Mouse (Mus musculus) limb, embryonic 12.5 days (tissue): Measurements from ENCODE around the gene St13. TPM values are rescaled to one million over a fixed set of nuclear protein-coding genes. Genes with fewer than 3 reads are reported as not detected.
A peak's percentile ranks its signal among the peaks of the same experiment; 100 is the strongest.

Experiments
- ATAC-seq: fragments of 200-750 bp; cut with Nextera tagmentation; 2 replicates; pipeline ENCODE4 v1.8.0; 2017; ENCODE audit warnings: low read depth, moderate TSS enrichment; ENCODE audit not compliant: insufficient number of reproducible peaks, insufficient read depth, low FRiP score, low TSS enrichment
- H3K27ac ChIP-seq: fragments of 300-500 bp; sonication (generic); 2 replicates; pipeline ENCODE4 v1.5.1; 2016; ENCODE audit warnings: mild to moderate bottlenecking, moderate library complexity
- H3K27me3 ChIP-seq: fragments of 300-500 bp; sonication (generic); 2 replicates; pipeline ENCODE4 v1.6.1; 2016; ENCODE audit warnings: mild to moderate bottlenecking, moderate library complexity
- H3K36me3 ChIP-seq: fragments of 300-500 bp; sonication (generic); 2 replicates; pipeline ENCODE4 v1.6.1; 2016; ENCODE audit warnings: mild to moderate bottlenecking, moderate library complexity
- H3K4me1 ChIP-seq: fragments of 300-500 bp; sonication (generic); replicated peaks from 2 replicates; pipeline ENCODE4 v1.6.1; 2016
- H3K4me2 ChIP-seq: fragments of 300-500 bp; sonication (generic); 2 replicates; pipeline ENCODE4 v1.6.1; 2016; ENCODE audit warnings: mild to moderate bottlenecking, moderate library complexity
- H3K4me3 ChIP-seq: fragments of 300-500 bp; sonication (generic); replicated peaks from 2 replicates; pipeline ENCODE4 v1.5.1; 2016; ENCODE audit warnings: mild to moderate bottlenecking
- H3K9ac ChIP-seq: fragments of 300-500 bp; sonication (generic); replicated peaks from 2 replicates; pipeline ENCODE4 v1.6.1; 2016; ENCODE audit warnings: mild to moderate bottlenecking, moderate library complexity
- H3K9me3 ChIP-seq: fragments of 300-500 bp; sonication (generic); 2 replicates; pipeline ENCODE4 v1.6.1; 2016; ENCODE audit warnings: mild to moderate bottlenecking, moderate library complexity
- WGBS: fragments of 180-500 bp; shearing (Covaris S2); methylation state at CpG from one replicate; pipeline ENCODE4 v1.1.7; 2016; 5-methylcytosine and 5-hydroxymethylcytosine counted together
- polyA plus RNA-seq: library from polyadenylated mRNA; unstranded; fragments of >200 nt; fragmentation: Nextera tagmentation; extraction: Ambion mirVana; gene quantifications from 2 replicates; pipeline ENCODE4 v1.2.1, GENCODE M21; 2016

Gene St13
- polyA plus RNA-seq, 1 experiment from 2014 or later = 207 TPM

DNA sequence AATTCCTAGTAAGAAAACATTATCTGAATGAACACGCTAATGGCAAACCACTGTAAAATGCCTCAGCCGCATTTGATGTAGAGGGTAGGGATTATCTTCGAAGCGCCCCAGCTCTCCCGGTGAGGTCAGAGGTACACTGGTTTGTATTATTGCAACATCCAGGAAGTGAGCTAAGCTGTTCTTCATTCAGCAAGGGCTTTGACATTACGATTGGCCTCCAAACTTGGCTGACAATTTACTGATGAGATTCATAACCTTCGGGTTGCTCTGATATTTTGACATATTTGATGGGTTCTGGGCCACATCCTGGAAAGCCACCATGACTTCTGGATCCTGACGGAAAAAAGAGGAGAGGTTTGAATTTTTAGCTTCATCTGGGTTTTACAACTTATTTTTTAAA is 34.6 kb downstream of the St13 start:
- 89% methylated on average over 8 of the region's 8 CpGs for WGBS
- H3K9ac ChIP-seq = no peak overlapping the region
- H3K4me1 ChIP-seq = peaks cover 7% of the 10 kb centered on the region
- H3K36me3 ChIP-seq = peaks cover 75% of the 10 kb centered on the region
- no peak for ATAC-seq
- no peaks in the 10 kb centered on the region for H3K27me3 ChIP-seq
- H3K4me2 ChIP-seq = no peak overlapping the region
- H3K9me3 ChIP-seq = no peaks in the 10 kb centered on the region
- no peak overlapping the region for H3K27ac ChIP-seq
- no peak overlapping the region for H3K4me3 ChIP-seq

DNA sequence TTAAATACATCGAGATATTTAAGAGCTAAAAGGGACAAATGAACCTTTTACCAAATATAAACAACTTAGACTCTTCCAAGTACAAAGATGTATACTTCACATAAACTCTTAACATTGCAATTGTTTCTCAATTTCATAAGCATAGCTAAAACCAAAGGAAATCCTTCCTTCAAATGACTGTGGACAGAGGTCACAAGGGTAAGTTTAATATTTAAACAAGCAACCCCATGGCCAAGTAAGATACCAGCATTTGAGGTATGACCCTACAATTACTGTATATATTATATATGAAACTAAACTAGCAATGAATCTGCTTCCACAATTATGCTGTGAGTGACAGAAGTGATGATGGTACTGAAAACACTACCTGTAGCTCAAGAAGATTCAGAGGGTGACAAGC is 35.6 kb downstream of the St13 start:
- H3K9me3 ChIP-seq = no peaks in the 10 kb centered on the region
- WGBS = 94% methylated on average over 1 of the region's 1 CpGs
- H3K36me3 ChIP-seq = peaks cover 65% of the 10 kb centered on the region
- no peaks in the 10 kb centered on the region for H3K27me3 ChIP-seq
- no peak overlapping the region for H3K27ac ChIP-seq
- H3K4me2 ChIP-seq = no peak overlapping the region
- H3K4me1 ChIP-seq = peaks cover 17% of the 10 kb centered on the region
- no peak overlapping the region for H3K4me3 ChIP-seq
- H3K9ac ChIP-seq = no peak overlapping the region
- no peak for ATAC-seq

DNA sequence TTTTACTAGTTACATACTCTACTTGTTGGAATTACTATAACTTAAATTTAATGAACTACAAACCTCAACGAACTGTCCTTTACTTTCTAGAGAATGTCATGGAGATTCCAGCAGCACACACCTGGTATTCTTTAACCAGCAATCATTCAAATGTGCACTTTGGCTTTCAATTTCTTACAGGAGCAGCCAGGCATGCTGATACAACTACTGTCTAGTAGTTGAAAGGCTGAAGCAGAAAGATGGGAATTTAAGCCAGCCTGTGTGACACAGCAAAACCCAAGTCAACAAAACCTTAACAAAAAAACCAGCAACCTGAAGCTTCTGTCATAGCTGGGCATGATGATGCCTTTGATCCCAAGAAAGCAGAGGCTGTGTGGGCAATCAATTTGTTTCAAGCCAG is 37.4 kb downstream of the St13 start:
- no peak overlapping the region for H3K4me3 ChIP-seq
- no peaks in the 10 kb centered on the region for H3K27me3 ChIP-seq
- no peak overlapping the region for H3K4me2 ChIP-seq
- no peak for ATAC-seq
- WGBS = 63% methylated on average over 1 of the region's 1 CpGs
- H3K36me3 ChIP-seq = peaks cover 48% of the 10 kb centered on the region
- no peaks in the 10 kb centered on the region for H3K9me3 ChIP-seq
- no peak overlapping the region for H3K27ac ChIP-seq
- H3K4me1 ChIP-seq = peaks cover 17% of the 10 kb centered on the region
- no peak overlapping the region for H3K9ac ChIP-seq

DNA sequence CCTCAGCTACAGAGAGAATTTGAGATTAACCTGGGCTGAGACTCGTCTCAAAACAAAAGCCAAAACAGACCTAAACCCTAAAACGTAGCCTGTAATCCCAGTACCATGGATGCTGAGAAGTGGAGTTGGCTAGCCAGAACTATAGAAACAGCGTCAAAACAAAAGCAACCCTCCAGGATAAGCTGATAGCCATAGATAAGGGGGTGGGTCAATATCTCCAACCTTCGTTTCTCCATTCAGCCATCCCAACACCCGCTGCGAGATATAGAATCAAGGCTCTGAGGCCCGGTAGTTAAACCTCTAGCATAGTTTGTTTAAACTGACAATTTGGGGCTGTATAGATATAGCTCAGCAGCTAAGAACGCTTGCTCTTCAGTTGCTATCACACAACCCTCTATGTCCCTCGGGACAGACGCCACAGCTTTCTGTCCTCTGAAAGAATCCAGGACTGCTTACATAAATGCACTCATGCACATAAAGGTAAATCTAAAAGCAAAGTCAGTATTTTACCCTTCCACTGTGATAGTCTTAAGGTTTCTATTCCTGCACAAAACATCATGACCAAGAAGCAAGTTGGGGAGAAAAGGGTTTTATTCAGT is 38.4 kb downstream of the St13 start:
- H3K4me2 ChIP-seq = peak overlapping the region; percentile 80
- 0 out of 2 replicates have a peak overlapping the region, but pooled peaks have one; percentile 18 for H3K9ac ChIP-seq
- H3K27me3 ChIP-seq = no peaks in the 10 kb centered on the region
- no peak for ATAC-seq
- peaks cover 38% of the 10 kb centered on the region for H3K36me3 ChIP-seq
- H3K27ac ChIP-seq = peak overlapping the region; percentile 87
- peak overlapping the region; percentile 62; the same call in 1 of the 2 replicates for H3K4me3 ChIP-seq
- no peaks in the 10 kb centered on the region for H3K9me3 ChIP-seq
- WGBS = 42% methylated on average over 10 of the region's 10 CpGs
- H3K4me1 ChIP-seq = peaks cover 23% of the 10 kb centered on the region

DNA sequence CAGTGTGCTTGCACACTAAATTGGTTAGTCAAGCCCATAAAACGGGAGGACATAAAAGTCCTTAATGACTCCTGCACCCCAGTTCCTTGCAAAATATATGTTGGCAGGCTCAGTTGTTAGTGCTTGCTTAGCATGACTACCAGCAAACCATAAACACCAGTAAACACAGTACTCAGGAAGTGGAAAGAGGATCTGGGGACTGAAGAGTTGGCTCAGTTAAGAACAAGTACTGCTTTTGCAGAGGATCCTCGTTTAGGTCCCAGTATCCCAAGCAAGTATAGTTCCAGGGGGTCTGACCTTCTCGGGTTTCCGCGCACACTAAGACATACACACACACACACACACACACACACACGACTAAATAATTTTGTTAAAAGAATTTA is 38.9 kb downstream of the St13 start:
- peaks cover 33% of the 10 kb centered on the region for H3K36me3 ChIP-seq
- no peaks in the 10 kb centered on the region for H3K27me3 ChIP-seq
- 37% methylated on average over 6 of the region's 6 CpGs for WGBS
- ATAC-seq = no peak; the same call in 1 of the 2 replicates
- peak overlapping the region; percentile 80 for H3K4me2 ChIP-seq
- H3K9me3 ChIP-seq = no peaks in the 10 kb centered on the region
- H3K4me1 ChIP-seq = peaks cover 23% of the 10 kb centered on the region
- H3K9ac ChIP-seq = peak overlapping the region; percentile 18; the same call in 1 of the 2 replicates
- H3K27ac ChIP-seq = peak overlapping the region; percentile 87
- peak overlapping the region; percentile 62 for H3K4me3 ChIP-seq

DNA sequence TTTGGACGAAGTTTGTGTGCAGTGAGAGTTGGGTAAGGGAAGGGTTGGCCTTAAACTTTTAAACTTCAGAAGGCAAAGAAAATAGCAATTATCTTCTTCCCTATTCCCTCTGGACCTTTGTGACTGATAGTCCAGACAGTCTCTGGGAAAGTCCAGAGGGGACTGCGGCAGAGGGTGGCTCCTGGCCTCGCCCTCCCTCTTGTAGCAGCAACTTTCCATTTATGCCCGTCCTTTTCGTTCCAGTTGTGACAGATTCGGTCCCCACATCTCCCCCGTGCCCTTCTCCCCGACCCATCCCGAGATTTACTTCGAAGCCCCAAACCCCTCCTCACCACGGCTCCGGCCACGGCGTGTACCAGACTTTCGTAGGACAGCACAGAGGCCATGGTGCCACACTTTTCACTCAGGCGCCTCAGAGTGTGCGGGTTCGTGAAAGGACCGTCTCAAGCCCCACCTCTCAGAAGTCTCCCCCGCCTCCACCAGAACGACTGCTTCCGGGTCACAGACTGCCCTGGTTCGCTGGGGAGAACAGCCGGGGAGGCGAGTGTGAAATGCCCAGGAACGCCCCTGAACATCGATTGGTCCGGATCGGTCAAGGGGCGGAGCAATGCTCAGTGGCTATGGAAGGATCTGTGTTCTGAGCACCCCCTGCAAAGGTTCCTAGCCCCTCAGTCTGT is 39.4 kb downstream of the St13 start, which contains the start of gene Slc25a17:
Slc25a17 (minus strand) TSS at position 468 of the 677 bp plus-strand sequence.
- H3K9me3 ChIP-seq = no peaks in the 10 kb centered on the region
- peak within 1 kb of the TSS; percentile 87 for H3K27ac ChIP-seq
- peak; percentile 99 for ATAC-seq
- H3K4me1 ChIP-seq = peaks cover 23% of the 10 kb centered on the region
- H3K9ac ChIP-seq = peak within 1 kb of the TSS; percentile 71
- H3K27me3 ChIP-seq = no peaks in the 10 kb centered on the region
- H3K4me2 ChIP-seq = peak within 1 kb of the TSS; percentile 80
- peaks cover 29% of the 10 kb centered on the region for H3K36me3 ChIP-seq
- under 1% methylated on average over 30 of the region's 30 CpGs for WGBS
- peak within 1 kb of the TSS; percentile 62 for H3K4me3 ChIP-seq

DNA sequence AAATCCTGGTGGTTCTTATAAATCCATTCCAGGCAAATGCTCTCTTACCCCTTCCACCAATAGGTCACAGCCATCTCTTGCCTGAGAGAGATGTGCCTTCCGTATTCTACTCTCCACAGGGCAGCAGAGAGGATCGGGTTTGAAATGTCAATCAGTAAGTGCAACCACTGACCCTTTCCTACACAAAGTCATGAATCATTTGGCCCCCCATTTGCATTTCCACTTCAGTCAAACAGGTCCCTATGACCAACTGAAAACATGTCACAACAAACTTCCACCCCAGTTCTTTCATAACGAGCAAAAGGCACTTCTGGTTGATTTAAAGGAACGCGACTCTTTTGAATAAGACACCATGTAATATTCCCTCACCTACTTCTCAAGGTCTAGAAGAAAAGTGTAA is 40.5 kb downstream of the St13 start:
- Histone ChIP-seq H3K4me2 (peak overlapping the region; percentile 80), H3K4me1 (peaks cover 23% of the 10 kb centered on the region), H3K9me3 (no peaks in the 10 kb centered on the region), H3K9ac (no peak overlapping the region), H3K27ac (no peak overlapping the region), H3K4me3 (peak overlapping the region; percentile 62; the same call in 1 of the 2 replicates), H3K36me3 (peaks cover 21% of the 10 kb centered on the region), H3K27me3 (no peaks in the 10 kb centered on the region)
- WGBS = 80% methylated on average over 5 of the region's 5 CpGs
- ATAC-seq = no peak

DNA sequence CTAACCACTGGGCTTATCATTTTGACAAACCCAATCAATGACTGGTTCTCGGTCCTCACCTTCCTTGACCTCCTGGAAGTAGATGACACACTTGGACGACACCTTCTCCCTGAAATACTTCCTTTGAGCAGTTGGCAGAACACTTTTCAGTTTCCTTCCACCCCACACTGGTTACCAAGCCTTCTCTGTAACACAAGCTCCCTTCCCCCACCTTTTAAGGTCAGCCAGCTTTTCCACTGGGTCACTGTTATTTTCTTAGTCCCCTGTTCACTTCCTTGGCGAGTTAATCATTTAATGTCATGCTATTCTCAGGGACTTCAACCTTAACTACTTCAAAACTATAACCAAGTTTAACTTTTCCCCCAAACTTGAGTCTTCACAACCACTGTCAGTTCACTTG is 40.9 kb downstream of the St13 start:
- H3K27ac ChIP-seq = no peak overlapping the region
- H3K9ac ChIP-seq = no peak overlapping the region
- H3K4me1 ChIP-seq = peaks cover 23% of the 10 kb centered on the region
- peak overlapping the region; percentile 80; the same call in 1 of the 2 replicates for H3K4me2 ChIP-seq
- H3K9me3 ChIP-seq = no peaks in the 10 kb centered on the region
- peaks cover 17% of the 10 kb centered on the region for H3K36me3 ChIP-seq
- H3K4me3 ChIP-seq = no peak overlapping the region
- ATAC-seq = no peak
- WGBS = 83% methylated on average over 3 of the region's 3 CpGs
- H3K27me3 ChIP-seq = no peaks in the 10 kb centered on the region

DNA sequence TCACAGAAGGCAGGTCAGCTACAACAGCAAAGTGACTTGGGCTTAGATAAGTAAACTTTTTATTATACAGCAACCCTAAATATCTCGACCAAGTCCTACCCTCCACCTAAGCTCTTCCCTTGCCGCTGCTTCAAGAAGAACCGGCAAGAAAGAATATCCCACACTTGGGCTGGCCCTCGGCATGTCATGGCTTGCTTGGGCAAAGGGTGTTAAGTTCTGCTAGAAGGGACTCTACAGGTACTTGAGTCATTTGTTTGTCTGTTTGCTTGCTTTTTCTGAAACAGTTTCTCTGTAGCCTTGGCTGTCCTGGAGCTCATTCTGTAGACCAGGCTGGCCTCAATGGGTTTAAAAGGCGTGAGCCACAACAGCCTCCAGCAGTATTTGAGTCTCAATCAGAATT is 42.9 kb downstream of the St13 start:
- H3K36me3 ChIP-seq = 0 out of 2 replicates have a peak, but pooled peaks cover 3% of the 10 kb centered on the region
- H3K4me3 ChIP-seq = no peak overlapping the region
- no peak for ATAC-seq
- no peak overlapping the region for H3K27ac ChIP-seq
- no peak overlapping the region for H3K4me2 ChIP-seq
- H3K27me3 ChIP-seq = no peaks in the 10 kb centered on the region
- WGBS = 20% methylated on average over 5 of the region's 5 CpGs
- peaks cover 23% of the 10 kb centered on the region for H3K4me1 ChIP-seq
- H3K9ac ChIP-seq = no peak overlapping the region
- H3K9me3 ChIP-seq = no peaks in the 10 kb centered on the region

DNA sequence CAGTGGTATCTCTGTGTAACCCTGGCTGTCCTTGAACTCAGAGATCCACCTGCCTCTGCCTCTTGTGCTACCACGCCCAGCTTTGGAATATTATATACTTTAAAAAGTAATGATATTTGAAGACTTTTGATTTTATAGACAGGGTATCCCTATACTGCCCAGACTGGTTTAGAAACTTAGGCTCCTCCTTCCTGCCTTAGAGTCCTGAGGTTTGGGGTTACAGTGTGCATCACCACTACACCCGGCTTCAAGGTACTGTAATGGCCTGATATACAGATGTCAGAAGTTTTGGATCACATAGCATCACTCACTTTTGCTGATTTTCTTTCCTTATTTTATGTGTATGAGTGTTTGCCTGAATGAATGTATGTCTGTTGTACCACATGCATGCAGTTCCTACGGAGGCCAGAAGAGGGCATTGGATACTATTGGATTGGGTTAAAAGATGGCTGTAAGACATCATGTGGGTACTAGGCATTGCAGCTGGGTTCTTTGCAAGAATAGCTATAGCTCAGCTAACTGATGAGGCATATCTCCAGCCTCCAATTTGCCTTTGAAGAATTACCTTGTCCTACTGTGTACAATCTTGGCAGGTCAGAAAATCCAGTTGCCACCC is 44.6 kb downstream of the St13 start:
- WGBS = 65% methylated on average over 3 of the region's 3 CpGs
- no peaks in the 10 kb centered on the region for H3K9me3 ChIP-seq
- H3K27me3 ChIP-seq = no peaks in the 10 kb centered on the region
- no peak; the same call in 1 of the 2 replicates for ATAC-seq
- H3K4me1 ChIP-seq = peaks cover 16% of the 10 kb centered on the region
- no peak overlapping the region for H3K4me2 ChIP-seq
- no peak overlapping the region for H3K27ac ChIP-seq
- H3K4me3 ChIP-seq = no peak overlapping the region
- no peak overlapping the region for H3K9ac ChIP-seq
- peaks cover 3% of the 10 kb centered on the region; the same call in 1 of the 2 replicates for H3K36me3 ChIP-seq

DNA sequence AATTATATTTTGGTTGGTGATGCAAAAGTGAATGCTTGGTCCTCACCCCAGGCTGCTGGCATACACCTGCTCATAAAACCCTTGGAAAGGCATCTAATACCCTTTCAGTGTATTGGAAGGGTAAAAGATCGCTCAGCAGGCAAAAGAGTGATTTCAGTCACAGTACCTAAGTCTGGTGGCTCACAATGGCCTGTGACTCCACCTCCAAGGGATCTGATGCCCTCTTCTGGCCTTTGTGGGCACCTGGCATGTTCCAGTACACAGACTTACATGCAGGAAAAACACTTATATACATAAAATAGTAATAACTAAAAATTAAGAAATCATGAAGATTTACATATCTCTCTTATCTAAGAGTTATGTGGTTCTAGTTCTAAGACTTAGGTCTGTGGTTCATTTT is 47.2 kb downstream of the St13 start:
- Histone ChIP-seq H3K4me2 (no peak overlapping the region), H3K4me3 (no peak overlapping the region), H3K27me3 (no peaks in the 10 kb centered on the region), H3K27ac (no peak overlapping the region), H3K9me3 (no peaks in the 10 kb centered on the region), H3K36me3 (peaks cover 3% of the 10 kb centered on the region; the same call in 1 of the 2 replicates), H3K4me1 (peaks cover 6% of the 10 kb centered on the region), H3K9ac (no peak overlapping the region)
- 72% methylated on average over 1 of the region's 1 CpGs for WGBS
- no peak for ATAC-seq
